Mouse (Mus musculus) right cerebral cortex, postnatal 14 days (tissue): ENCODE measurements around the gene Esam.

Experiments used
- DNase-seq: peaks from one replicate; pipeline ENCODE4 v3.0.0; 2022

Esam gene

GRCm38 (mm10) chr9:37527396-37528224 lies at the start of gene Esam:
Gene Esam, plus strand, starts transcription at chr9:37528078.
- DNase-seq = peak; percentile 22

GRCm38 (mm10) chr9:37485146-37485545 lies 42.7 kb upstream of the Esam start:
- no peak for DNase-seq

GRCm38 (mm10) chr9:37488041-37488440 lies 39.8 kb upstream of the Esam start:
- DNase-seq = no peak

DNA sequence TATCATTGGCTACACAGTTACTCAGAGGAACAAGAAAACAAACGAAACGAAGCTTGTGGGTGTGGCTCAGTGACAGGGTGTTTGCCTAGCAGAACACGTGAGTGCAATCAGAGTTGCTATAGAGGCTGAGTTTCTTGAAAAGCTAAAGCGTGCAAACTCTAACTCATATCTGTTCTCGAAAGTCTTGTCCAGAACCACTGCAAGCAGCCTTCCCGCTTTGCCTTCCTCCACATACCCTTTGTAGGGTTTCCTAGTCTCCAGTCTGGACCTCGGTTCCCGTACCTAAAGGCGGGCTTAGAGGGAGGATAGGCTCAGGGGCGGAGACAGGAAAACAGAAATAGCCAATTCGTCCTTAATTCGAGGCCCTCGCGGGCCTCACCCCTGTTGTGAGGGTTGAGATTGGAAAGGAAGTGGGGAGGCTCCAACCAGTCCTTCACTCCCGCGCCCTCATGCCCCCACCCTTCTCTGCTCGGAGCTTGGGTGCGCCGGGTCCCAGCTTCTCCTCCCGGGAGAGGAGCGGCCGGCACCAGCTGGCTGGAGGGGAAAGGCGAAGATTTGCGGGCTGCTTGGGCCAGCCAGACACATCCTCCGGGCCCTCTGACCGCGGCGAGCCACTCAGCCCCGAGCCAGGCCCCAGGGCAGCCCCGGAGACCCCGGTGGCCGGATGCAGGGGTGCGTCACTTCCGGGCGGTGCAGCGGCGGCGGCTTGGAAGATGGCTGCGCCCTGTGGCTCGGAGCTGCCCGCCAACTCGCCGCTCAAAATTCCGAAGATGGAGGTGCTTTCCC lies 39.1 kb upstream of the Esam start, which contains the start of gene Msantd2:
TSS of gene Msantd2 (plus strand) at position 709 of the 786 bp plus-strand sequence.
- peak; percentile 88 for DNase-seq

- peak; percentile 36 for DNase-seq
Measured at GRCm38 (mm10) chr9:37489446-37490120, 38.3 kb upstream of the Esam start.

DNA sequence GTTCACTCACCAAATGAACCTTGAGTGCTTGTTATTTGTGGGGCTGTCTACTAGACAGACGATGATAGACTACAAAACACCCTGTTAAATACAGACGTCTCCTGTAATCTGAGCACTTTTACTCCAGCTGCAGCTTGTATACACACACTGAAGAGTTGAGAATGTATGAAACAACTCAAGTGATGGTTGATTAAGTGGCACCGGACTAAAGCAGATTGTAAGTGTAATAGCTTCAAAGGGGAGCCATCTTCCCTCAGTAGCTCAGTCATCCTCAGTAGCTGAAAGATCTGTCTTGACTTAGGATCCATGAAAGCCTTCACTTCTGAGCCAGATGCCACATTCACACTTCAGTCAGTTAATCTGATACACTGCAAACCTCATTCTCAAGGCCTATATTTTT lies 32.1 kb upstream of the Esam start:
- no peak for DNase-seq

DNA sequence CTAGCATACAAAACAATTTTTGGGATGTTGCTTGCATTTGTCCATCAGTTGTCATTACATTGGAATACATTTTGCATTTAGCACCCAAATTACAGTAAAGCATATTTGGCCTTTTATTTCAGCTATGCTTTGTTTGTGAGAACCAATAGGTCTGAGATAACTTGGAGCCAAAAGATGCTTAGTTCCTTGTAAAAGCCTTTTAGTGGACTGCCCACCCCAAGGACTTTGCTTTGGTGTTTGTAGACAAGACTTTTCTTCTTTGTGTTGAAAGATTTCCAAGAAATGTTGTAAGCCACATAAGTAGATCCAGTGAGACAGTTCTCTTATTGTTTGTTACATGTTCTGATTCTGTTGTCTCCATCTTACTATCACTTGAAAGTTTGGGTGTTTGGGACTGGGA lies 31.6 kb upstream of the Esam start:
- no peak for DNase-seq

DNA sequence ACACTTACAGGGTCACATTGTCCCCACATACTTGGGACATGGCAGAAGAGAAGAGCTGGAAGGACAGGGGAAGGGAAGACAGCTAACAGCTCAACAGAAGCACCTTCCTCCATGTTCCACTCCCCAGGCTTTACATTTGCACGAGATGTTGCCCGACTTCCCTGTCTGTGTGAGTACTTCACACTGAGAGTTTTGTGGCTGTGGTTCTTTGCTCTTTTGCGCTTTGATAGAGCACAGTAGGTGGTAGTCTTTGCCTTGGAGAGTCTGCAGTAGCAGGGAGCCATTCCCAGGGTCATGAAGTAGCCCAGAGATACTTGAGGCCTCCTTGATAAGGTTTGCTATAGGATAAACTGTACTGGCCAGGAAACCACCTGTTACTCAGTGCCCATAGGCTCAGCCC lies 27.7 kb upstream of the Esam start:
- DNase-seq = no peak

DNA sequence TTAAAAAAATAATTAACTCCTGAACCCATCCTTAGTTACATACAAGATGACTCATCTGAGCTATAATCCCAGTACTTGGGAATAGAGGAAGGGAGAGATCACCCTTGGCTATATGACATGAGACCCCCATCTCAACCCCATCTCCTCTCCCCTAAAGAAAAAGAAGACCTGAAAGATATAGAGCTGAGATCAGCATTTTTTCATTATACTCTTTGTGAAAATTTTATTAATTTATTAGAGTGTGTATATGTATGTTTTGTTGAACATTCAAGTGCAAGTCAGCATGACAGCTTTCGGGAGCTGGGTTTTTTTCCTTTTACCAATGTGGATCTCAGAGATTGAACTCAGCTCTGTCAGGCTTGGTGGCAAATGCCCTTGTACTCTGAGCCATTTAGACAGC lies 26.7 kb upstream of the Esam start:
- DNase-seq = no peak

GRCm38 (mm10) chr9:37504348-37504747 lies 23.5 kb upstream of the Esam start:
- DNase-seq = no peak

DNA sequence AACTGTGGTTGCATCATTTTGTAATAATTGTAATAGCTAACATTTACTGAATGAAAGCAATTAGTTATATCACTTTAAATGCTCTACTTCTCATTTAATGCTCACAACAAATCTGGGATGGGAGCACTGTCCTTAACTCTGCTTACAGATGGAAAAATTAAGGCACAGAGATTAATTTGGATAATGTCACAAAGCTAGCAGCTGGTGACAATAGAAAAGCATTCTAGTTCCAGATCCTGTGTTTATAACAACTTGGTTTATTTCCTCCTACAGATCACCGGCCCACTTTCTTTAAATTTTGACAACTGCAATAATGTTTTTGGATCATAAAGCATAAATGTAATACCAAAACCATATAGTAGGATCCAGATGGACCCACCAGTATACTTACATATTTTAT lies 21.9 kb upstream of the Esam start:
- DNase-seq = no peak

GRCm38 (mm10) chr9:37512097-37512496 lies 15.8 kb upstream of the Esam start:
- DNase-seq = no peak

DNA sequence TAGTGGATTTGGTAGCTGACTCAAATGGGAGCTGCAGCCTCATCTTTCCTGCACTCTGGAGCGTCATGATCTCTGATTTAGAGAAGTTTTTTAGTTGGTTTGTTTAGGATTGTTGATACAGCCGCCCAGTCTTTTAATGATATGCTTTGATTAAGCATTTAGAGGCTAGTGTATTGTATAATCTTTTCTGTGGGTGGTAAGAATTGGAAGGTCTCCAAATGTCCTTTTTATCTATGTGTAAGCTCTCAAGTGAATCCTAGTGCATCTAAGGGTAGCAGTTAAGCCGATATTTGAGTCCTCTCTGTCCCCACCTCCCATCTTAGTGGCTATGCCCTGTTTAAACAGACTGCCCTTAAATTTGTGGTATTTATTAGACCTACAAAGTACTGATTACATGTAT lies 13.4 kb upstream of the Esam start:
- DNase-seq = no peak

DNA sequence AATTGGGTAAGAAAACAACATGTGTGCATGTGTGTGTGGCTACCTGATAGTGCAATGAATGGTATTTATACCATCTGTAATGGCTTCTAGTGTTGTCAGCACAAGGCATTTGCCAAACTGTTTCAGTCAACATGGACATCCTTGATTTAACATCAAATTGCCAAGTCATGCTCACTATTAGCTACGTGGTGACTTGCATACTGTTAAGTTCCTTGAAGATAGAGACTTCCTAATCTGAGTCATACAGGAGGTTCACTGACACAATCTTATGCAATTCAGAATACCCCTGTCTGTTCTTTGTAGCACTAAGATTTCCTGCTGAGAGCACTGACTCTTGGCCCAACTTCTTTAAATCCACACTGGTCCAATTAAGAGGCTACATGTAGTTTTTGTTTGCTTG lies 10.4 kb upstream of the Esam start:
- no peak for DNase-seq

GRCm38 (mm10) chr9:37518991-37519390 lies 8.9 kb upstream of the Esam start:
- DNase-seq = no peak

DNA sequence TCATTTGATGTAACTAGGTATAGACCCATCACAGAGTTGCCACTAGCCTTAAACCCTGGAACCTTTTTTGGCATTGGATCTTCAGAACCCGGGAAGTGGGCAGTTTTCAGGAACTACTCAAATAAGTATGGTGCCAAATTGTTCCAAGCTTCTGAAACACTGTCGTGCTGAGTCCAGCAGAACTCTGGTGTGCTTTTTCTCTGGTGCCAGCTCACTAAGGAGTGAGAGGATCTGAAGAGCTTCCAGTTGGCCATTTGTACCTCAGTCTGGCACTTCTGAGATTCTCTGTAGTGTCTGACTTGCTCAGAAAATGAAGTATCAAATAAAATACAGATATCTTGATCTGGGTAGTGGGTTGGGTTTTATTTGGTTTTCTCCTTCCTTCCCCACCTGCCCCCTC lies 7.9 kb upstream of the Esam start:
- no peak for DNase-seq

DNA sequence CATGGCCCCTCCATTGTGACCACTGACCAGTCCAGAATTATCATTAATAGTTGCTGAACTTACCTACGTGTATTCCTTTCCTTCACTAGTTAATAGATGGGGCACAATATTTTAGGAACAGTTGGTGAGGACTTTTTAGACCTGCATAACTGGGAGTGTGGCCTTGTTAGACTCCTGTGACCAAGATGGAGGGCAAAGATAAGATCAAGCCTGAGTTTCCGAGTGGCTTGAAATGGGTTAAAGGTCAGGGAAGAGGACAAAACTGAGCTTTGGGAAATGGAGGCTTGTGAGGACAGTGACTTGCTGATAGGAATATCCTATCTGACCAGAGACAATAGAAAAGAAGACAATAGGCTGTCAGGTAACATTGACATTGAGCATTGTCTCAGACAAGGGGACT lies 2.4 kb upstream of the Esam start:
- DNase-seq = no peak

GRCm38 (mm10) chr9:37526443-37527395 lies 1.2 kb upstream of the Esam start:
- DNase-seq = no peak

DNA sequence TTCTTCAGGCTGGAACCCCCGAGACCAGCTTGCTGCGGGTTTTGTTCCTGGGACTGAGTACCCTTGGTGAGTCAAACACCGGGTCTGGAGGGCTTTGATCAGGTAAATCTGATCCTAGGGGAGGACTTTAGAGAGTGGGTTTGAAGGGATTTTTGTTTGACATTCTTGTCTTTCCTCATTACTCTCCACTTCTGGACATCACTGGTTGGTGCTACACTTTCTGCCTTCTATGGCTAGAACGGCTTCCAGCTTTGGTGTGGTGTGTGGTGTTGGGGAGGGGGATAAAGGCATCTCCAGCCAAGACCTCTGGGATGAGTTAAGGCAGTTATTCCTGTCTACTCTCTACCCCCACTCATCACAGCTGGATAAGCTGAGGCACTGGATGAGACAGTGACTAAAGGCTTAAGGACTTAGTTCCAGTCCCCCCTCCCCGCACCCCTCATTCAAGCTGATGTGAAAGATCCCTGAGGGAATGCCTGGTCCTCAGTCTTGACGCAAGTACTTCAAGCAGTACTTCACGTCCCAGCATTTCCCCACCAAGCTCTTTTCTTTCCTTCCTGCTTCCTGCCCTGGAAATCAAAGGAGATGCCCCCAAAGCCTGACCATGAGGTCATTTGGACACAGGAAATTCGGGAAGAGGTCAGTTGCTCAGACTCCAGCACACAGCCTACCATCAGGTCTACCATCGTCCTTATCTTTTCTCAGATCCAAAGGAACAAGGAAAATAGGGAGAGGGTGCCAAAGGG lies 520 bp downstream of the Esam start:
- DNase-seq = no peak

DNA sequence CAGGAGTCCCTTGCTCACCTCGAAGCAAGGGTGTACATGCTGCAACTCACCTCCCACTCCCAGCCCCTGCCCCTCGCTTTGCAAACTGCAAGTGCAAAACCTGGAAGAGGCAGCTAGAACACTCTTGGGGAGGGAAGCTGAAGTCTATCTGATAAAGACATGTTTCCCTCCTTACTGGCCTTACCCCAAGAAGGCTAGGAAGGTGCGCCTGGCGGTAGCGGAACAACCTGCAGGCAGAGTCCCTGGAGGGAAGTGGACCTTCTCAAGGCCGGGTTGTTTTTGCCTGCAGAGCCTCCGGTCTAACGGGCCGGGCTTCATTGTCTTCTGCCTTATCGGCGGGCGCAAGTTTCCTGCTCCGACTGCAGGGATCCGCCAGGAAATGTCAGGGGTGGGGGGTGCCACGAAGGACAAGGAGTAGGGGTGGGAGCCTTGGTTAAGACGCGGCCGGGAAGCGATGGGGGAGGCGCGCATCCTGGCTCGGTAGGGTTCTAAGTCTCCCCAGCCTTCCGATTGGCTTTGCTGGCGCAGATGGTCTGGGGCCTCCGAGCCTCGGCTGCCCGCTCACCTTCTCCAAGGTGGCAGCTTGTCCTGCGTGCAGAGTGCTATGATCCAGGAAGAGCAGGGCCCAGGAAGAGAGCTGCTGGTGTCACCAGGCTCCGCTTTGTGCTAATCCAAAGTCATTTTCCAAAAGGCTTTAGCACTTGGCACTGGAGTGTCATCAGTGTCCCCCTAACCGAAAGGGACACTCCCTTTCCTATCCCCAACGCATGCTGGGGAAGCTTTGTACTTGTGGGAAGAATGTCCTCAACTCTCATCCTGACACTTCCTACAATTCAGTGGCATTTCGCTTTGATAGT lies 2.4 kb downstream of the Esam start:
- peak; percentile 28 for DNase-seq
